Mouse (Mus musculus) stomach, embryonic 14.5 days (tissue): ENCODE results near the gene Ptprn2. TPM values are rescaled to one million over a fixed set of nuclear protein-coding genes. Genes with fewer than 3 reads are reported as not detected.

ENCODE experiments used
- ATAC-seq: fragments of 200-750 bp; cut with Nextera tagmentation; 2 replicates; pipeline ENCODE4 v1.8.0; 2017; ENCODE audit warnings: low read depth, moderate TSS enrichment; ENCODE audit not compliant: insufficient number of reproducible peaks, insufficient read depth, low FRiP score
- H3K27ac ChIP-seq: fragments of 300-500 bp; sonication (generic); 2 replicates; pipeline ENCODE4 v1.5.1; 2014; ENCODE audit warnings: mild to moderate bottlenecking, low read length, moderate library complexity, mixed read lengths
- H3K27me3 ChIP-seq: fragments of 300-500 bp; sonication (generic); 2 replicates; pipeline ENCODE4 v1.6.1; 2014; ENCODE audit warnings: low read length, control low read depth, mixed read lengths; ENCODE audit not compliant: control insufficient read depth, insufficient read depth
- H3K36me3 ChIP-seq: fragments of 300-500 bp; sonication (generic); 2 replicates; pipeline ENCODE4 v1.6.1; 2014; ENCODE audit warnings: mild to moderate bottlenecking, control low read depth, low read length, moderate library complexity, mixed read lengths; ENCODE audit not compliant: control insufficient read depth, insufficient read depth
- H3K4me1 ChIP-seq: fragments of 300-500 bp; sonication (generic); 2 replicates; pipeline ENCODE4 v1.6.1; 2014; ENCODE audit warnings: low read length, control low read depth, mixed read lengths; ENCODE audit not compliant: control insufficient read depth, insufficient read depth
- H3K4me2 ChIP-seq: fragments of 300-500 bp; sonication (generic); replicated peaks from 2 replicates; pipeline ENCODE4 v1.6.1; 2014; ENCODE audit warnings: low read depth, low read length, control low read depth
- H3K4me3 ChIP-seq: fragments of 300-500 bp; sonication (generic); 2 replicates; pipeline ENCODE4 v1.5.1; 2014; ENCODE audit warnings: low read depth, low read length, control low read depth
- H3K9ac ChIP-seq: fragments of 300-500 bp; sonication (generic); replicated peaks from 2 replicates; pipeline ENCODE4 v1.6.1; 2014; ENCODE audit warnings: low read depth, mild to moderate bottlenecking, control low read depth, low read length, moderate library complexity, mixed read lengths
- H3K9me3 ChIP-seq: fragments of 300-500 bp; sonication (generic); 2 replicates; pipeline ENCODE4 v1.6.1; 2016; ENCODE audit warnings: low read depth, low read length, control low read depth; ENCODE audit not compliant: control insufficient read depth
- WGBS: fragments of 180-500 bp; shearing (Covaris S2); extraction: QIAGEN DNeasy Blood & Tissue Kit; methylation state at CpG from one replicate; pipeline ENCODE4 v1.1.7; 2014; 5-methylcytosine and 5-hydroxymethylcytosine counted together
- polyA plus RNA-seq: library from polyadenylated mRNA; unstranded; fragments of >200 nt; fragmentation: Nextera tagmentation; extraction: Ambion mirVana; gene quantifications from 2 replicates; pipeline ENCODE4 v1.2.1, GENCODE M21; 2014

Gene Ptprn2
- polyA plus RNA-seq, 1 experiment from 2014 or later, result 2.2 TPM

- no peak overlapping the region for H3K27ac ChIP-seq
- 55% methylated on average over 4 of the region's 4 CpGs for WGBS
- no peak overlapping the region for H3K4me3 ChIP-seq
- H3K27me3 ChIP-seq, result no peaks in the 10 kb centered on the region
- H3K4me2 ChIP-seq, result no peak overlapping the region
- H3K4me1 ChIP-seq, result no peaks in the 10 kb centered on the region
- no peaks in the 10 kb centered on the region for H3K9me3 ChIP-seq
- no peak overlapping the region for H3K9ac ChIP-seq
- H3K36me3 ChIP-seq, result no peaks in the 10 kb centered on the region
- no peak for ATAC-seq
These were observed 722.1 kb downstream of the Ptprn2 start for GRCm38 (mm10) chr12:117207421-117208120.

- ATAC-seq, result no peak
- WGBS, result 90% methylated on average over 4 of the region's 4 CpGs
These were observed 724.9 kb downstream of the Ptprn2 start for GRCm38 (mm10) chr12:117210467-117210866.

GRCm38 (mm10) chr12:117213531-117213930 lies 728.0 kb downstream of the Ptprn2 start:
- H3K4me2 ChIP-seq, result no peak overlapping the region
- H3K9me3 ChIP-seq, result no peaks in the 10 kb centered on the region
- ATAC-seq, result no peak
- H3K36me3 ChIP-seq, result no peaks in the 10 kb centered on the region
- H3K9ac ChIP-seq, result no peak overlapping the region
- H3K4me3 ChIP-seq, result no peak overlapping the region
- no peaks in the 10 kb centered on the region for H3K27me3 ChIP-seq
- WGBS, result 67% methylated on average over 1 of the region's 1 CpGs
- H3K27ac ChIP-seq, result no peak overlapping the region
- H3K4me1 ChIP-seq, result no peaks in the 10 kb centered on the region

More at GRCm38 (mm10) chr12:117210467-117210866, 724.9 kb downstream of the Ptprn2 start:
- H3K9ac ChIP-seq, result no peak overlapping the region
- H3K9me3 ChIP-seq, result no peaks in the 10 kb centered on the region
- no peaks in the 10 kb centered on the region for H3K4me1 ChIP-seq
- no peaks in the 10 kb centered on the region for H3K36me3 ChIP-seq
- no peak overlapping the region for H3K4me3 ChIP-seq
- H3K27me3 ChIP-seq, result no peaks in the 10 kb centered on the region
- H3K27ac ChIP-seq, result no peak overlapping the region
- H3K4me2 ChIP-seq, result no peak overlapping the region

DNA sequence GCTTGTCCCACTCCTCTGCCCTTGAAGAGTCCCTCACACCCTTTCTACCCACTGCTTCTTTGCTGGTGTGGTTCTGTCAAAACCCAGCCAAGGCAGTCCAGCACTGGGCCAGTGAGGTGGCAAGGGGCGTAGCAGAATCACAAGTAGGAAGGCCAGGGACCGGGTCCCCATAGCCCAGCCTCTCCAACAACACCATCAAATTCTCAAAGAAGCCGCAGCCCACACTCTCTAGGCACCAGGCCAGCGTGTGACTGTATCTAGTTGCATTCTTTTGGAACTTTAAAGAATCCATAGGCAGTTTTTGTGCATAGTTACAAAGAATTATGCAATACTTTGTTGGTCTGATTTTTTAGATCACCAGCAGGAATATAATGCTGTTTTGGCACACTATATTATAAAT lies 728.8 kb downstream of the Ptprn2 start:
- Histone ChIP-seq H3K36me3 (no peaks in the 10 kb centered on the region), H3K4me3 (no peak overlapping the region), H3K27ac (no peak overlapping the region), H3K27me3 (no peaks in the 10 kb centered on the region), H3K4me2 (no peak overlapping the region), H3K4me1 (no peaks in the 10 kb centered on the region), H3K9ac (no peak overlapping the region), H3K9me3 (no peaks in the 10 kb centered on the region)
- WGBS, result 74% methylated on average over 4 of the region's 4 CpGs
- ATAC-seq, result no peak

GRCm38 (mm10) chr12:117214919-117215318 lies 729.4 kb downstream of the Ptprn2 start:
- WGBS, result 84% methylated on average over 5 of the region's 5 CpGs
- no peak overlapping the region for H3K9ac ChIP-seq
- no peak overlapping the region for H3K27ac ChIP-seq
- no peak overlapping the region for H3K4me3 ChIP-seq
- no peaks in the 10 kb centered on the region for H3K36me3 ChIP-seq
- no peaks in the 10 kb centered on the region for H3K9me3 ChIP-seq
- no peak for ATAC-seq
- H3K4me2 ChIP-seq, result no peak overlapping the region
- no peaks in the 10 kb centered on the region for H3K27me3 ChIP-seq
- no peaks in the 10 kb centered on the region for H3K4me1 ChIP-seq

- H3K27me3 ChIP-seq, result no peaks in the 10 kb centered on the region
- no peak overlapping the region for H3K9ac ChIP-seq
- no peak overlapping the region for H3K27ac ChIP-seq
- no peaks in the 10 kb centered on the region for H3K9me3 ChIP-seq
- H3K36me3 ChIP-seq, result no peaks in the 10 kb centered on the region
- no peak overlapping the region for H3K4me2 ChIP-seq
- H3K4me3 ChIP-seq, result no peak overlapping the region
- H3K4me1 ChIP-seq, result no peaks in the 10 kb centered on the region
- 80% methylated on average over 4 of the region's 4 CpGs for WGBS
- no peak for ATAC-seq
These were observed 736.4 kb downstream of the Ptprn2 start for GRCm38 (mm10) chr12:117221909-117222308.

GRCm38 (mm10) chr12:117224036-117224435 lies 738.5 kb downstream of the Ptprn2 start:
- H3K9me3 ChIP-seq, result no peaks in the 10 kb centered on the region
- H3K27ac ChIP-seq, result no peak overlapping the region
- no peaks in the 10 kb centered on the region for H3K27me3 ChIP-seq
- H3K4me1 ChIP-seq, result no peaks in the 10 kb centered on the region
- 82% methylated on average over 1 of the region's 1 CpGs for WGBS
- no peak overlapping the region for H3K9ac ChIP-seq
- ATAC-seq, result no peak
- no peak overlapping the region for H3K4me2 ChIP-seq
- H3K36me3 ChIP-seq, result no peaks in the 10 kb centered on the region
- H3K4me3 ChIP-seq, result no peak overlapping the region

DNA sequence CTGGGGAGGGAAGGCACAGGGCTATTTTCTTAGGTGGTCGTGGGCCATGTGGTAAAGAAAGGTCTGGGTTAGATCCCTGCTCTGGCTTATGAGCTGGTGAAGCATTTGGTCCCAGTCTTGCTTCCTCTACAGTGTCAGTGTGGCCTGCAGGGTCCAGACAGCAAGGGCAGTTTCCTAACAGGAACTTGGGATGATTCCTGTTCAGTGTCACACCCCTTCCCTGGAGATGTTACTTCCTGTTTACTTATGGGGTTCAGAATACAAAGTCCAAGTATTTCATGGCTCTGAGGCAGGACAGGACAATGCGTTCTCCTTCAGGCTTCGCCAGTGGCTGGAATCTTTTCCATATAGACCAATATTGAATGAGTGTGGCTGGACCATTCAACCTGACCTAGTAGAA lies 741.7 kb downstream of the Ptprn2 start:
- no peak for ATAC-seq
- Histone ChIP-seq H3K4me3 (no peak overlapping the region), H3K4me2 (no peak overlapping the region), H3K9ac (no peak overlapping the region), H3K9me3 (no peaks in the 10 kb centered on the region), H3K36me3 (no peaks in the 10 kb centered on the region), H3K27ac (no peak overlapping the region), H3K27me3 (no peaks in the 10 kb centered on the region), H3K4me1 (no peaks in the 10 kb centered on the region)
- 71% methylated on average over 3 of the region's 3 CpGs for WGBS

- no peaks in the 10 kb centered on the region for H3K4me1 ChIP-seq
- no peak for ATAC-seq
- H3K9me3 ChIP-seq, result no peaks in the 10 kb centered on the region
- 73% methylated on average over 4 of the region's 4 CpGs for WGBS
- H3K27ac ChIP-seq, result no peak overlapping the region
- H3K4me2 ChIP-seq, result no peak overlapping the region
- no peak overlapping the region for H3K4me3 ChIP-seq
- no peaks in the 10 kb centered on the region for H3K27me3 ChIP-seq
- H3K36me3 ChIP-seq, result no peaks in the 10 kb centered on the region
- no peak overlapping the region for H3K9ac ChIP-seq
These were observed 743.9 kb downstream of the Ptprn2 start for GRCm38 (mm10) chr12:117229442-117229841.
